Mouse (Mus musculus) embryonic facial prominence, embryonic 11.5 days (tissue): ENCODE results near the gene Tada3. TPM values are rescaled to one million over a fixed set of nuclear protein-coding genes. Genes with fewer than 3 reads are reported as not detected.

Experiments used
- ATAC-seq: fragments of 200-750 bp; cut with Nextera tagmentation; replicated peaks from 2 replicates; pipeline ENCODE4 v1.8.0; 2017; ENCODE audit warnings: low read depth; ENCODE audit not compliant: insufficient number of reproducible peaks, low FRiP score, low TSS enrichment
- DNase-seq: peaks from one replicate; pipeline ENCODE4 v3.0.0-alpha.2; 2015; ENCODE audit warnings: low spot score
- H3K27ac ChIP-seq: fragments of 300-500 bp; sonication (generic); replicated peaks from 2 replicates; pipeline ENCODE4 v1.5.1; 2014; ENCODE audit warnings: mild to moderate bottlenecking, low read depth, low read length, control low read depth
- H3K27me3 ChIP-seq: fragments of 300-500 bp; sonication (generic); 2 replicates; pipeline ENCODE4 v1.6.1; 2014; ENCODE audit warnings: mild to moderate bottlenecking, low read length, moderate library complexity, mixed read lengths; ENCODE audit not compliant: control insufficient read depth, insufficient read depth
- H3K36me3 ChIP-seq: fragments of 300-500 bp; sonication (generic); replicated peaks from 2 replicates; pipeline ENCODE4 v1.6.1; 2014; ENCODE audit warnings: low read depth, mild to moderate bottlenecking, low read length, moderate library complexity, mixed read lengths; ENCODE audit not compliant: control insufficient read depth, insufficient read depth
- H3K4me1 ChIP-seq: fragments of 300-500 bp; sonication (generic); 2 replicates; pipeline ENCODE4 v1.6.1; 2014; ENCODE audit warnings: low read length, mixed read lengths; ENCODE audit not compliant: control insufficient read depth, insufficient read depth
- H3K4me2 ChIP-seq: fragments of 300-500 bp; sonication (generic); 2 replicates; pipeline ENCODE4 v1.6.1; 2014; ENCODE audit warnings: low read depth, mild to moderate bottlenecking, control low read depth, low read length, moderate library complexity
- H3K4me3 ChIP-seq: fragments of 300-500 bp; sonication (generic); 2 replicates; pipeline ENCODE4 v1.5.1; 2014; ENCODE audit warnings: low read depth, low read length, control low read depth
- H3K9ac ChIP-seq: fragments of 300-500 bp; sonication (generic); replicated peaks from 2 replicates; pipeline ENCODE4 v1.6.1; 2014; ENCODE audit warnings: mild to moderate bottlenecking, control low read depth, low read length
- H3K9me3 ChIP-seq: fragments of 300-500 bp; sonication (generic); replicated peaks from 2 replicates; pipeline ENCODE4 v1.6.1; 2016; ENCODE audit warnings: mild to moderate bottlenecking, low read length, inconsistent platforms, mixed read lengths; ENCODE audit not compliant: control insufficient read depth
- WGBS: fragments of 180-500 bp; shearing (Covaris S2); extraction: QIAGEN DNeasy Blood & Tissue Kit; methylation state at CpG from one replicate; pipeline ENCODE4 v1.1.7; 2014; 5-methylcytosine and 5-hydroxymethylcytosine counted together
- polyA plus RNA-seq: library from polyadenylated mRNA; unstranded; fragments of >200 nt; fragmentation: Nextera tagmentation; extraction: Ambion mirVana; gene quantifications from 2 replicates; pipeline ENCODE4 v1.2.1, GENCODE M21; 2014

The Tada3 gene
- polyA plus RNA-seq, 1 experiment from 2014 or later = 44.3 TPM

DNA sequence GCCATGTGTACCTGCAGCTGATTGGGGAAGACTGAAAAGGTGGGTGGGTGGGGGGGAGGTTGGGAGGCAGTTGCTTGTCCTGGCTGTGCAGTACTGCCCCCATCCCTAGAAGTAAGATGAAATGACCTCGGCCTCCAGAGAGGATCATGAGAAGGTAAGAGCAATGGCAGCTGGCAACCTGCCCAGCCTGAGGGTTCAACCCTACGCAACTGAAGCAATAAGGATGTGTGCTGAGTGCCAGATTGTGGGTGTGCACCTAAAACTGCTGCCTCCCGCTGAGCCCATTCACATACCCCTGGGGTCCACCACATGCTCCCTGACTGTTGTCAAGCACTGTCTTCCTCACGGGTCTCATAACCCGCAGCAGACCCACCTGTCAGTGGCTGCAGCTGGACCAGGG lies 38.7 kb upstream of the Tada3 start:
- Histone ChIP-seq H3K27ac (no peak overlapping the region), H3K4me3 (no peak overlapping the region), H3K4me1 (peaks cover 3% of the 10 kb centered on the region; the same call in 1 of the 2 replicates), H3K36me3 (no peaks in the 10 kb centered on the region; the same call in 1 of the 2 replicates), H3K9ac (no peak overlapping the region), H3K9me3 (no peaks in the 10 kb centered on the region), H3K27me3 (no peaks in the 10 kb centered on the region), H3K4me2 (no peak overlapping the region; the same call in 1 of the 2 replicates)
- WGBS = 87% methylated on average over 5 of the region's 5 CpGs
- ATAC-seq (no peak), DNase-seq (no peak)

DNA sequence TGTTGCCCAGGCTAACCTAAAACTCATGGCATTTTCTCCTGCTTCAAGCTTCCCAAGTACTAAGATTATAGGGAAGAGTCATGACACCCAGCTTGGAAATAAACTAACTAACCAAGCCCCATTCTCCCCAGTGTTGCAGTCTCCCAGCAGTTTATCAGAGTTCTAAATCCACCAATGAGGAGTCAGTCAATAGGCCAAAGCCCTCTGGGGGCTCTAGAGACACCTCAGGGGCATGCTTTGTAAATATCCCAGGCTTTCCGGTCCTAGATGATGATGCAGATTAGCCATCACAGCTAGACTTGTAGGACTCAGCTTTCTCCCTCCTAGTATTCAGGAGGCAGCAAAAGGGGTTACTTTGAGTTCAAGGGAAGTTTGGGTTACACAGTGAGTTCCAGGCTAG lies 32.3 kb upstream of the Tada3 start:
- Histone ChIP-seq H3K4me2 (no peak overlapping the region), H3K27me3 (no peaks in the 10 kb centered on the region), H3K36me3 (no peaks in the 10 kb centered on the region; the same call in 1 of the 2 replicates), H3K9me3 (no peaks in the 10 kb centered on the region), H3K4me3 (no peak overlapping the region), H3K9ac (no peak overlapping the region), H3K27ac (no peak overlapping the region), H3K4me1 (no peaks in the 10 kb centered on the region)
- ATAC-seq (no peak), DNase-seq (no peak)
- WGBS = 69% methylated on average over 1 of the region's 1 CpGs

DNA sequence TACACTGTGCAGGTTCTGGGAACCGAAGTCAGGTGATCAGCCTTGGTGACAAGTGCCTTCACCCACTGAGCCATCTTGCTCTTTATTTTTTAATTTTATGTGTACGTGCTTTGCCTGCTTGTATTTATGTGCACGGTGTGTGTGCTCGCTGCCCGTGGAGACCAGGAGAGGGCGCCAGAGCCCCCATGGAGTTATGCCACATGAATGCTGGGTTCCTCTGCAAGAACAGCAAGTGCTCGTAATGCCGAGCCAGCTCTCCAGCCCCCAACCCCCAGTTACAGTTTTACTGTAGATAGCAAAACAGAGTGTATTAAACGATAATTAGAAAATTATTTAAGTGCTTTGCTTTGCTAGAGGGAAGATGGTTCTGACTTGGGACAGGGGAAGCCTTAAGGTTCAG lies 29.0 kb upstream of the Tada3 start:
- H3K9ac ChIP-seq = no peak overlapping the region
- no peak overlapping the region for H3K27ac ChIP-seq
- WGBS = 74% methylated on average over 9 of the region's 9 CpGs
- no peak overlapping the region for H3K4me3 ChIP-seq
- no peaks in the 10 kb centered on the region for H3K9me3 ChIP-seq
- ATAC-seq (no peak), DNase-seq (no peak)
- no peak overlapping the region for H3K4me2 ChIP-seq
- no peaks in the 10 kb centered on the region for H3K27me3 ChIP-seq
- no peaks in the 10 kb centered on the region for H3K4me1 ChIP-seq
- no peaks in the 10 kb centered on the region for H3K36me3 ChIP-seq

DNA sequence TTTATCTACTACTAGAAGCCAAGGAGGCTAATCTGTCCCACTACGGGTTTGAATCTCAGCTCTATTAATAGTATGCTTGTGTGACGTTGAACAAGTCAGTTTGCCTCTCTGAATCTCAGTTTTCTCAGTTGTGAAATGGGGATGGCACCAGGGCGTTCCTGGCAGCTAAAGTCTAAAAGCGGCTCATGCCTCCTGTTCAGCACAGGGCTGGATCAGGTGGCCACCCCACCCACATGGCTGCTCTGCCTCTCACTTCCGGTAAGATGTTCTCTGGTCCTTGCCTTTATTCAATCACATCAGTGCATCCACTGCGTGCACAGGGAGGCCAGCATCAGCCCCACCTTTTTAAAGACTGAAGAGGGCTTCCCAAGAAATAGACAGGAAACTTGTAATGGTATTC lies 27.8 kb upstream of the Tada3 start:
- Histone ChIP-seq H3K9ac (no peak overlapping the region), H3K4me1 (no peaks in the 10 kb centered on the region), H3K4me3 (no peak overlapping the region), H3K4me2 (no peak overlapping the region), H3K36me3 (no peaks in the 10 kb centered on the region), H3K27me3 (no peaks in the 10 kb centered on the region), H3K9me3 (no peaks in the 10 kb centered on the region), H3K27ac (no peak overlapping the region)
- 91% methylated on average over 6 of the region's 6 CpGs for WGBS
- DNase-seq (no peak), ATAC-seq (no peak)

DNA sequence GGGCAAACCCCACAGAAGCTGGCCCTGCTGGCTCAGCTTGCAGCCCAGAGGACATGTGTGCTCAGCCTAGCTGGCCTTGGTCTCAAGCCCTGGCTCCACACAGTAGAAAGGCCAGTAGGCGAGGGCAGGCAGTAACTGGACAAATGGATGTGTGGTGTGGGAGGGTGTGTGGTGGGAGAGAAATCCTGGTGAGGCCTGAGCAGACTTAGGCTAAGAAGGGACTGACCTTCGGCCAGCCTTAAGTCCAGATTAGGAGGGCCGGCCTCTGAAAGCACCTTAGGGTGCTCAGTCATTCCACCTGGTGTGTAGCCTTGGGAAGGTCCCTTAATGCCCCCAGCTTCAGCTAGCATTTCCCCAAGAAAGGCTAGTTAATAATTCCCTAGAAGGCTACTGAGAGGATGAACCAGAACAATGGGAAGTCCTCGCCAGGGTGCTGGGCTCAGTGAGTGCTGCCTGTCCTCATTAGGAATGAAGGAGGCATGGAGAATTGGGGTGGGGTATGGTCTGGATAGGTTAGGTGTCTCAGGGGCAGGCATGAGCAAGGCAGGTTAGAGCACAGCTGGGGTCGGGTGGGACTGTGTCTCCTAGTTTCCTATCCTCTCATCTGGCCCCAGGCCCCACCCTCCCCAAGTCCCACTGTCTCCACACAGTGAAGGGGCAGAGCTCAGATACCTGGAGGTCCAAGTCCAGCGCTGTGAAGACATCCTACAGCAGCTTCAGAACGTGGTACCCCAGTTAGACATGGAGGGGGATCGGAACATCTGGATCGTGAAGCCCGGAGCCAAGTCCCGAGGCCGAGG lies 27.2 kb upstream of the Tada3 start:
- no peaks in the 10 kb centered on the region for H3K4me1 ChIP-seq
- H3K36me3 ChIP-seq = no peaks in the 10 kb centered on the region
- DNase-seq (no peak), ATAC-seq (no peak)
- H3K27ac ChIP-seq = no peak overlapping the region
- no peak overlapping the region; the same call in 1 of the 2 replicates for H3K9ac ChIP-seq
- 74% methylated on average over 12 of the region's 12 CpGs for WGBS
- H3K27me3 ChIP-seq = no peaks in the 10 kb centered on the region
- H3K4me2 ChIP-seq = no peak overlapping the region
- no peak overlapping the region for H3K4me3 ChIP-seq
- no peaks in the 10 kb centered on the region for H3K9me3 ChIP-seq

DNA sequence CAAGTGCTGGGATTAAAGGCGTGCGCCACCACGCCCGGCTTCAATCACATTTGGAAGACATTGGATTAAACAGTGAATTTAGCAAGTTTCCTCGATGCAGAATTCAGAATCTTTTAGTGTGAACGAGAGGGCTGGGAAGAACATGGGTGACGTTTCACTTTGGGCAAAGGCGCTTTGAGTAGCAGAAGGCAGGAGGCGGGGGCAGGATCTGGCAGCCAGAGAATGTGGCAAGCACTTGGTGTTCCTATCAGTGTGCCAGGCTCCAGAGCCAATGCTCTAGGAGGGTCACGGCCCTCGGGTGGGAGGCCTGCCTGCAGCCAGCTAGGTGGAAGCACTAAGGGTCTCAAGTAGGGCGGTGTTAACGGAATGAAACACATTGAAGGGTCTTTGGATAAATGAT lies 24.4 kb upstream of the Tada3 start:
- WGBS = 90% methylated on average over 13 of the region's 13 CpGs
- no peak overlapping the region for H3K4me3 ChIP-seq
- no peak overlapping the region for H3K4me2 ChIP-seq
- DNase-seq (no peak), ATAC-seq (no peak)
- no peaks in the 10 kb centered on the region for H3K4me1 ChIP-seq
- H3K9ac ChIP-seq = no peak overlapping the region
- no peaks in the 10 kb centered on the region for H3K36me3 ChIP-seq
- no peaks in the 10 kb centered on the region for H3K9me3 ChIP-seq
- H3K27me3 ChIP-seq = no peaks in the 10 kb centered on the region
- H3K27ac ChIP-seq = no peak overlapping the region

DNA sequence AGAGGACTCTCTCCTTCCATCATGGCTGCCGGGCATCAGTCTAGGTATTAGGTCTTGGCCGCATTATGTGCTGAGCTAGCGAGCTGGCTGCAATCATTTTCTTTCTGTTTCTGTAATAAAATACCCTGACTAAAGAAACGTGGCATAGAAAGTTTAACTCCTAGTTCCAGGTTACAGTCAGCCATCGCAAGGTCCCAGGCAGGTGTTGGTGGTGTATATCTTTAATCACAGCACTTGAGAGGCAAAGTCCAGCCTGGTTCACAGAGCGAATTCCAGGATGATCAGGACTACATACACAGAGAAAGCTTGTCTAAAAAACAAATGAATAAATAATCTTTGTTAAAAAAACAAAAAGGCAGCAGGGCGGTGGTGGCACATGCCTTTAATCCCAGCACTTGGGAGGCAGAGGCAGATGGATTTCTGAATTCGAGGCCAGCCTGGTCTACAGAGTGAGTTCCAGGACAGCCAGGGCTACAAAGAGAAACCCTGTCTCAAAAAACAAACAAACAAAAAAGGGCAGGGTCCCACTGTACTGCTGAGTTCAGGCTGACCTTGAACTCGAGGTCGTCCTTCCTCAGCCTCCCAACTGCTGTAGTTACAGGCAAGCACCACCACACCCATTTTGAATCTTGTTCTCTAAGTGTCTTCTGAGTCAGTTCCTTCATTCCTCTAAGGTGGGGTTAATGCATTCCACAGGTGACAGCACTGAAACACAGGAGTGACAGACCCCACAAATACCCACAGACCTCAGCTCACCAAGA lies 18.8 kb upstream of the Tada3 start:
- H3K4me1 ChIP-seq = no peaks in the 10 kb centered on the region; the same call in 1 of the 2 replicates
- 81% methylated on average over 10 of the region's 10 CpGs for WGBS
- no peak overlapping the region for H3K9ac ChIP-seq
- no peaks in the 10 kb centered on the region for H3K36me3 ChIP-seq
- no peak for ATAC-seq
- DNase-seq = no peak
- no peak overlapping the region for H3K4me3 ChIP-seq
- no peak overlapping the region for H3K4me2 ChIP-seq
- no peak overlapping the region for H3K27ac ChIP-seq
- no peaks in the 10 kb centered on the region for H3K9me3 ChIP-seq
- H3K27me3 ChIP-seq = no peaks in the 10 kb centered on the region

DNA sequence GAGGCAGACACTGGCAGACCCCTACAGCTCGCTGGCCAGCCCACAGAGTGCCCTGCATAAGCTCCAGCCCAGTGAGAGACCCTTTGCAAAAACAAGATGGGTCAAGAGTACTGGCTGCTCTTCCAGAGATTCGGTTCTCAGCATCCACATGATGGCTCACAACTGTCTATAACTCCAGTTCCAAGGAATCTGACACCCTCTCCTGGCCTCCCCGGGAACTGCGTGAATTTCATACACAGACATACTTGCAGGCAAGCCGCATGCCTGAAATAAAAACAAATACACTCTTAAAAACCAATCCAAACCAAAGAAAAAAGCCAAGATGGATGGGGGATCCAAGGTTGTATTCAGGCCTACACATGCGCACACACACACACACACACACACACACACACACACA lies 17.8 kb upstream of the Tada3 start:
- DNase-seq (no peak), ATAC-seq (no peak)
- H3K4me2 ChIP-seq = no peak overlapping the region

More for the DNA sequence above, 17.8 kb upstream of the Tada3 start:
- no peaks in the 10 kb centered on the region for H3K9me3 ChIP-seq
- H3K4me3 ChIP-seq = no peak overlapping the region
- no peak overlapping the region for H3K27ac ChIP-seq
- 93% methylated on average over 6 of the region's 6 CpGs for WGBS
- no peak overlapping the region for H3K9ac ChIP-seq
- H3K27me3 ChIP-seq = no peaks in the 10 kb centered on the region; the same call in 1 of the 2 replicates
- H3K36me3 ChIP-seq = no peaks in the 10 kb centered on the region
- no peaks in the 10 kb centered on the region; the same call in 1 of the 2 replicates for H3K4me1 ChIP-seq
